ENCODE assay signal across 24 mouse cellular contexts in the genomic region with DNA sequence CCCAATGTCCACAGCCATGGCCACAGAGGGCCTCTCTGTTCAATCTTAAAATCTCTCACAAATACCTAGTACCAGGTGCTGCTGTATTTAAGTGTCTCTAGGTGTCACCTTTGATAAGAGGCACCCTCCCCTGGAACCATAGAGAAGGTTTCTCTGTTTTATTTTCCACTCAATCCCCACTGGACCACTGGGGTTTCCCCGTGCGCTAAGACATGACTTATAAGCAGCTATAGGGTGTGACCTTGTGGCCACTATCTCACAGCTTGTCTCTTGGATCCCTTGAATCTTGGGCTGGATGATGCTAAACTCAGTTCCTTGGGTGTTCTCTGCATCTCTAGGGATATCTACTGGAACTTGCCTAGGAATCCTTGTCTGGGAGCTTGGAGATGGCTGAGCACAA. TPM values are rescaled to one million over a fixed set of nuclear protein-coding genes. Genes with fewer than 3 reads are reported as not detected.
DNase-seq lines count a peak whose midpoint lies in the region; ATAC-seq and TF ChIP-seq lines count a peak whose summit lies in the region.
"Had no signal": no experiment of that assay in that cellular context is flagged by ENCODE, and none has a peak within 500 bp of the region (broad histone marks: within the 10 kb centered on the region; RNA-seq: fewer than 3 reads in every experiment).

No protein-coding gene starts in this region.

- H3K36me3 ChIP-seq in lung, embryonic 14.5 days (ENCODE audit: insufficient read depth) = no peaks in the 10 kb centered on the region
- H3K36me3 ChIP-seq in spleen, adult 2 months (ENCODE audit: control insufficient read depth, insufficient read depth, low read length) = no peaks in the 10 kb centered on the region
- H3K36me3 ChIP-seq in embryonic facial prominence, embryonic 14.5 days (ENCODE audit: control insufficient read depth, insufficient read depth, low read length) = 0 out of 2 replicates have a peak, but pooled peaks cover 6% of the 10 kb centered on the region
- H3K36me3 ChIP-seq in splenic B cell, adult 2 months (ENCODE audit: control insufficient read depth, insufficient read depth, low read length, poor library complexity, severe bottlenecking) = no peaks in the 10 kb centered on the region
- H3K36me3 ChIP-seq: forebrain, embryonic 10.5 days; hindbrain, embryonic 15.5 days; liver, embryonic 15.5 days; midbrain, embryonic 15.5 days had no signal

- no peak overlapping the region for H3K4me3 ChIP-seq in lung, embryonic 14.5 days (ENCODE audit: low read depth, low read length)
- H3K4me3 ChIP-seq in spleen, adult 2 months (ENCODE audit: extremely low read depth, insufficient read depth, insufficient read length) = no peak overlapping the region
- H3K4me3 ChIP-seq in embryonic facial prominence, embryonic 14.5 days (ENCODE audit: low read depth, low read length) = no peak overlapping the region
- no peak overlapping the region for H3K4me3 ChIP-seq in left cerebral cortex, adult 2 months
- H3K4me3 ChIP-seq: hindbrain, embryonic 15.5 days; liver, embryonic 15.5 days; midbrain, embryonic 15.5 days had no signal

- TF ChIP-seq POLR2A in spleen, adult 2 months (IDR thresholded peaks at IDR 0.05; ENCODE audit: low read depth, low read length) = no peak

- DNase-seq in lung, embryonic 14.5 days = no peak
- DNase-seq in lung, postnatal 25 days (ENCODE audit: low spot score) = no peak
- DNase-seq in spleen, adult 2 months (ENCODE audit: low read depth in 1 of 2, low spot score in 2 of 2) = peak; percentile 16 to 17
- DNase-seq in spleen, adult 12 weeks (ENCODE audit: low spot score) = no peak
- no peak for DNase-seq in embryonic facial prominence, embryonic 14.5 days (ENCODE audit: low spot score)
- DNase-seq in splenic B cell, adult 2 months (ENCODE audit: low read depth, low spot score) = peak; percentile 56
- no peak for DNase-seq in left cerebral cortex, adult 2 months (ENCODE audit: extremely low spot score in 1 of 2, low spot score in 2 of 2)
- no peak for DNase-seq in yolk sac, embryonic 10.5 days (ENCODE audit: low spot score)
- DNase-seq: adrenal gland, adult 8-10 months; cerebellum, adult 18-20 months; cerebellum, postnatal 25 days; forebrain, postnatal 0 days; gastrocnemius, postnatal 14 days; kidney, adult 18-20 months; layer of hippocampus, adult 9-11 months; liver had no signal

- no peak overlapping the region for H3K27ac ChIP-seq in lung, embryonic 14.5 days (ENCODE audit: low read depth)
- H3K27ac ChIP-seq in spleen, adult 2 months (ENCODE audit: insufficient read depth, low read length) = no peak overlapping the region
- H3K27ac ChIP-seq in embryonic facial prominence, embryonic 14.5 days (replicated peaks; ENCODE audit: low read depth, low read length) = no peak overlapping the region
- H3K27ac ChIP-seq in left cerebral cortex, adult 2 months = no peak overlapping the region
- H3K27ac ChIP-seq: hindbrain, embryonic 15.5 days; liver, embryonic 15.5 days; macrophage; midbrain, embryonic 15.5 days had no signal

- H3K27me3 ChIP-seq in lung, embryonic 14.5 days (ENCODE audit: insufficient read depth, low read length) = no peaks in the 10 kb centered on the region
- 0 out of 2 replicates have a peak, but pooled peaks cover 5% of the 10 kb centered on the region for H3K27me3 ChIP-seq in spleen, adult 2 months (ENCODE audit: control insufficient read depth, insufficient read depth, low read length)
- H3K27me3 ChIP-seq in embryonic facial prominence, embryonic 14.5 days (replicated peaks; ENCODE audit: control insufficient read depth, insufficient read depth, low read length) = no peaks in the 10 kb centered on the region
- H3K27me3 ChIP-seq in splenic B cell, adult 2 months (ENCODE audit: control insufficient read depth, insufficient read depth, low read length, poor library complexity, severe bottlenecking) = no peaks in the 10 kb centered on the region; the same call in 1 of the 2 replicates

- 83% methylated on average over 2 of the region's 2 CpGs for WGBS in lung, embryonic 14.5 days
- WGBS in spleen, adult 2 months = 60% methylated on average over 2 of the region's 2 CpGs
- 89% methylated on average over 2 of the region's 2 CpGs for WGBS in embryonic facial prominence, embryonic 14.5 days

- H3K4me1 ChIP-seq in lung, embryonic 14.5 days (ENCODE audit: insufficient read depth) = no peaks in the 10 kb centered on the region
- H3K4me1 ChIP-seq in spleen, adult 2 months (ENCODE audit: control insufficient read depth, insufficient read depth, insufficient read length) = peaks cover 2% of the 10 kb centered on the region; the same call in 1 of the 2 replicates
- H3K4me1 ChIP-seq in embryonic facial prominence, embryonic 14.5 days (ENCODE audit: control insufficient read depth, insufficient read depth, low read length) = peaks cover 18% of the 10 kb centered on the region; the same call in 1 of the 2 replicates
- H3K4me1 ChIP-seq: liver, embryonic 15.5 days had no signal

- TF ChIP-seq CTCF in lung, embryonic 14.5 days (IDR thresholded peaks at IDR 0.05; ENCODE audit: low read depth) = no peak
- no peak for TF ChIP-seq CTCF in spleen, adult 2 months (IDR thresholded peaks at IDR 0.05; ENCODE audit: extremely low read depth, insufficient read depth, insufficient read length, insufficient replicate concordance)
- no peak for TF ChIP-seq CTCF in left cerebral cortex, adult 2 months (IDR thresholded peaks at IDR 0.05)

- peak overlapping the region; percentile 95 for H3K4me2 ChIP-seq in lung, embryonic 14.5 days
- peak overlapping the region; percentile 83 for H3K4me2 ChIP-seq in embryonic facial prominence, embryonic 14.5 days (ENCODE audit: low read depth, low read length)
- H3K4me2 ChIP-seq: heart, embryonic 11.5 days; hindbrain, embryonic 15.5 days; liver, embryonic 15.5 days; midbrain, embryonic 15.5 days had no signal

- ATAC-seq in lung, embryonic 14.5 days (ENCODE audit: insufficient read depth) = no peak
- ATAC-seq in embryonic facial prominence, embryonic 14.5 days (ENCODE audit: low read depth) = no peak
- ATAC-seq: activated CD4-positive, CD25-positive, alpha-beta regulatory T cell, adult 4 months; forebrain, postnatal 0 days; midbrain, embryonic 15.5 days had no signal

- intact Hi-C loops in left cerebral cortex, adult 2 months (cut with DNase I) = no loop called here

- no peaks in the 10 kb centered on the region for H3K9me3 ChIP-seq in lung, embryonic 14.5 days (ENCODE audit: low read depth, low read length)
- no peaks in the 10 kb centered on the region for H3K9me3 ChIP-seq in embryonic facial prominence, embryonic 14.5 days (ENCODE audit: control insufficient read depth, low read length)
- H3K9me3 ChIP-seq: forebrain, embryonic 10.5 days; hindbrain, embryonic 15.5 days; liver, embryonic 15.5 days; midbrain, embryonic 15.5 days had no signal

- H3K9ac ChIP-seq in lung, embryonic 14.5 days = no peak overlapping the region
- no peak overlapping the region for H3K9ac ChIP-seq in embryonic facial prominence, embryonic 14.5 days (ENCODE audit: low read depth, low read length)
- H3K9ac ChIP-seq: forebrain, postnatal 0 days; hindbrain, embryonic 15.5 days; liver, embryonic 15.5 days; midbrain, embryonic 15.5 days had no signal

RNA-seq across cellular contexts. Expression of a gene that starts 1.9 kb away (rescaled TPM):
- polyA plus RNA-seq in lung, embryonic 14.5 days (2014; fragmentation: Nextera tagmentation; extraction: Ambion mirVana) = 24.2 and 26.0 TPM in 2 replicates
- polyA plus RNA-seq in spleen, adult 2 months (2012; rRNA removed) = 2.7 and 3.8 TPM in 2 replicates
- polyA plus RNA-seq in embryonic facial prominence, embryonic 14.5 days (2014; fragmentation: Nextera tagmentation; extraction: Ambion mirVana) = 13.9 and 16.5 TPM in 2 replicates
- 1 to 10 TPM; 4.5 to 5.2 TPM for total RNA-seq in left cerebral cortex, adult 2 months (2021)
- polyA plus RNA-seq: activated CD4-positive, CD25-positive, alpha-beta regulatory T cell, adult 4 months; C2C12; macrophage had no signal

Comparison
In these comparisons a context has a peak if more than half of its experiments do, and no peak if none do; other contexts are left out.
1. DNase-seq: peak in spleen, adult 2 months (2 of 2) and splenic B cell, adult 2 months (single experiment); none in lung, embryonic 14.5 days (single experiment), lung, postnatal 25 days (single experiment), spleen, adult 12 weeks (single experiment), embryonic facial prominence, embryonic 14.5 days (single experiment), left cerebral cortex, adult 2 months (0 of 2) and yolk sac, embryonic 10.5 days (single experiment).